ENCODE assay signal across 20 mouse cellular contexts in genomic region chr3:89401329-89401728, GRCm38 (mm10). TPM values are rescaled to one million over a fixed set of nuclear protein-coding genes. Genes with fewer than 3 reads are reported as not detected.
"Had no signal": no experiment of that assay in that cellular context is flagged by ENCODE, and none has a peak within 500 bp of the region (broad histone marks: within the 10 kb centered on the region; RNA-seq: fewer than 3 reads in every experiment).

No protein-coding gene starts in this region.

- H3K27me3 ChIP-seq: stomach, embryonic 15.5 days had no signal

- DNase-seq: retina, postnatal 1 day; right cerebral cortex, adult 18-20 months; right cerebral cortex, postnatal 14 days; right cerebral cortex, postnatal 25 days; right cerebral cortex, postnatal 4 days; spleen, adult 18-20 months; thymus, adult 18-20 months; thymus, adult 2 months; thymus, postnatal 14 days; thymus, postnatal 25 days; thymus, postnatal 36 days; thymus, postnatal 4 days had no signal

- H3K9ac ChIP-seq: neural tube, embryonic 13.5 days; neural tube, embryonic 15.5 days; stomach, embryonic 15.5 days had no signal

- H3K4me2 ChIP-seq: neural tube, embryonic 13.5 days; neural tube, embryonic 15.5 days; stomach, embryonic 15.5 days had no signal

- H3K27ac ChIP-seq: neural tube, embryonic 13.5 days; neural tube, embryonic 15.5 days; stomach, embryonic 15.5 days; stomach, postnatal 0 days had no signal

- H3K4me3 ChIP-seq: neural tube, embryonic 13.5 days; neural tube, embryonic 15.5 days; stomach, embryonic 15.5 days had no signal

- H3K9me3 ChIP-seq: neural tube, embryonic 13.5 days; neural tube, embryonic 15.5 days; stomach, embryonic 15.5 days had no signal

RNA-seq across cellular contexts. Expression of gene Lenep, which starts 1.3 kb away (rescaled TPM):
- polyA plus RNA-seq: small intestine, adult 2 months; stomach, embryonic 15.5 days; stomach, embryonic 16.5 days; stomach, postnatal 0 days; testis, adult 2 months; thymus, postnatal 0 days had no signal
